Mouse (Mus musculus): ENCODE data around the gene Emilin2. TPM values are rescaled to one million over a fixed set of nuclear protein-coding genes. Genes with fewer than 3 reads are reported as not detected.

The Emilin2 gene
- polyA plus RNA-seq, 1 experiment from 2014 or later = 2.7 TPM

- no peaks in the 10 kb centered on the region for H3K36me3 ChIP-seq
- H3K4me1 ChIP-seq (replicated peaks) = peaks cover 3% of the 10 kb centered on the region; the same call in 1 of the 2 replicates
- no peaks in the 10 kb centered on the region for H3K27me3 ChIP-seq (replicated peaks)
- no peak overlapping the region for H3K9ac ChIP-seq
- 0 out of 2 replicates have a peak, but pooled peaks have one; percentile 13 for ATAC-seq
- 77% methylated on average over 14 of the region's 14 CpGs for WGBS
- no peak overlapping the region for H3K27ac ChIP-seq
- H3K9me3 ChIP-seq = no peaks in the 10 kb centered on the region
- H3K4me2 ChIP-seq (replicated peaks) = no peak overlapping the region
- no peak overlapping the region for H3K4me3 ChIP-seq (replicated peaks)
Observed at GRCm38 (mm10) chr17:71256068-71256615, 55.6 kb downstream of the Emilin2 start.

DNA sequence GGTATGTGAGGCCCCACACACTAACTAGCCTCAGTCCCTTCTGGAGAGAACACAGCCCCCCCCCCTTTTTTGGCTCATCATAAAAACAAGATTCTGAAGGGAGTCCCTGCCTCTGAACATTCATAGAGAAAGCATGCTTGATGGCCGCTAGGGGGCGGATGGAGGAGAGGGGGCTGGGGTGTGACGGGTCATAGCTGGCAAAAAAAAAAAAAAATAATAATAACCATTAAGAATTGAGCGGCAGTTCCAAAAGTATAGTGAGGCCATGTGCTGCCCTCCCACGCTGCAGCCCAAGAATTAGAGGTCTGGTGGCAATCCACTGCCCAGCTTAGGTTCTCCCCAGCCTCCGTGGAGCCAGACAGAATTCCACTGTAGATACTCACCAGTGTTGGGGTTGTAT, 57.0 kb downstream of the Emilin2 start:
- Histone ChIP-seq H3K4me3 (replicated peaks) (no peak overlapping the region), H3K27me3 (replicated peaks) (no peaks in the 10 kb centered on the region), H3K4me1 (replicated peaks) (peaks cover 1% of the 10 kb centered on the region; the same call in 1 of the 2 replicates), H3K4me2 (replicated peaks) (no peak overlapping the region), H3K27ac (no peak overlapping the region), H3K9ac (no peak overlapping the region), H3K9me3 (no peaks in the 10 kb centered on the region), H3K36me3 (no peaks in the 10 kb centered on the region)
- no peak for ATAC-seq
- WGBS = 48% methylated on average over 6 of the region's 6 CpGs

GRCm38 (mm10) chr17:71254106-71254505, 57.7 kb downstream of the Emilin2 start:
- 80% methylated on average over 5 of the region's 5 CpGs for WGBS
- H3K27ac ChIP-seq = no peak overlapping the region
- ATAC-seq = no peak

GRCm38 (mm10) chr17:71253391-71253790, 58.4 kb downstream of the Emilin2 start:
- WGBS = 87% methylated on average over 2 of the region's 2 CpGs
- Histone ChIP-seq H3K9ac (no peak overlapping the region), H3K27ac (no peak overlapping the region)

More at GRCm38 (mm10) chr17:71254106-71254505, 57.7 kb downstream of the Emilin2 start:
- no peak overlapping the region for H3K9ac ChIP-seq
- H3K27me3 ChIP-seq (replicated peaks) = no peaks in the 10 kb centered on the region
- H3K4me3 ChIP-seq (replicated peaks) = no peak overlapping the region
- H3K4me2 ChIP-seq (replicated peaks) = no peak overlapping the region
- H3K9me3 ChIP-seq = no peaks in the 10 kb centered on the region
- no peaks in the 10 kb centered on the region for H3K36me3 ChIP-seq
- H3K4me1 ChIP-seq (replicated peaks) = no peaks in the 10 kb centered on the region

GRCm38 (mm10) chr17:71252101-71252500, 59.7 kb downstream of the Emilin2 start:
- peaks cover 7% of the 10 kb centered on the region; the same call in 1 of the 2 replicates for H3K36me3 ChIP-seq
- no peak for ATAC-seq
- no peak overlapping the region for H3K9ac ChIP-seq
- no peak overlapping the region for H3K27ac ChIP-seq
- no peak overlapping the region for H3K4me2 ChIP-seq (replicated peaks)
- H3K4me1 ChIP-seq (replicated peaks) = no peaks in the 10 kb centered on the region
- H3K4me3 ChIP-seq (replicated peaks) = no peak overlapping the region
- no peaks in the 10 kb centered on the region for H3K27me3 ChIP-seq (replicated peaks)
- WGBS = 81% methylated on average over 9 of the region's 9 CpGs
- no peaks in the 10 kb centered on the region for H3K9me3 ChIP-seq

More at GRCm38 (mm10) chr17:71253391-71253790, 58.4 kb downstream of the Emilin2 start:
- H3K9me3 ChIP-seq = no peaks in the 10 kb centered on the region
- no peak overlapping the region for H3K4me3 ChIP-seq (replicated peaks)
- no peaks in the 10 kb centered on the region for H3K27me3 ChIP-seq (replicated peaks)
- H3K4me2 ChIP-seq (replicated peaks) = no peak overlapping the region
- no peak for ATAC-seq
- H3K4me1 ChIP-seq (replicated peaks) = no peaks in the 10 kb centered on the region
- no peaks in the 10 kb centered on the region for H3K36me3 ChIP-seq

DNA sequence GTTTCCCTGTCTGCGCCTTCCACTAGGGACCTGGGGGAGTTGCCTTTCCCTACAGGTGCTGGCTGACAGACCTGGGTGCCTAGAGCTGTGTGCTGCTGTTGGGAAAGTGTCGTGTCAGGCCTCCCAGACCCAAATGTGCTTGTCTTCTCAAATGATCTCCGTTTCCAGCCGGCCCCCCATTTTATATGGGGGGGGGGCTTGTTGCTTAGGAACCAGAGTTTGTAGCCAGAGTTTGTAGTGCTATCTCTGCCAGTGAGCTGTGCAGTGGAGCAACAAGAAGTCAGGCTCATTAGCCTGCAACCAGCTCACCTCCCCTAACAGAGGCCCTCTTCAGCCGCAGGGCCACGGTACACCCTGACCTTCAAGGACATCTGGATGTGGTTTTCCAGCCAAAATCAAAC, 60.2 kb downstream of the Emilin2 start:
- H3K27ac ChIP-seq = no peak overlapping the region
- ATAC-seq = 0 out of 2 replicates have a peak, but pooled peaks have one; percentile 20
- peaks cover 10% of the 10 kb centered on the region; the same call in 1 of the 2 replicates for H3K36me3 ChIP-seq
- no peak overlapping the region for H3K4me3 ChIP-seq (replicated peaks)
- no peaks in the 10 kb centered on the region for H3K27me3 ChIP-seq (replicated peaks)
- no peak overlapping the region for H3K4me2 ChIP-seq (replicated peaks)
- H3K9ac ChIP-seq = no peak overlapping the region
- 53% methylated on average over 6 of the region's 6 CpGs for whole genome bisulfite sequencing
- H3K9me3 ChIP-seq = no peaks in the 10 kb centered on the region
- no peaks in the 10 kb centered on the region for H3K4me1 ChIP-seq (replicated peaks)

DNA sequence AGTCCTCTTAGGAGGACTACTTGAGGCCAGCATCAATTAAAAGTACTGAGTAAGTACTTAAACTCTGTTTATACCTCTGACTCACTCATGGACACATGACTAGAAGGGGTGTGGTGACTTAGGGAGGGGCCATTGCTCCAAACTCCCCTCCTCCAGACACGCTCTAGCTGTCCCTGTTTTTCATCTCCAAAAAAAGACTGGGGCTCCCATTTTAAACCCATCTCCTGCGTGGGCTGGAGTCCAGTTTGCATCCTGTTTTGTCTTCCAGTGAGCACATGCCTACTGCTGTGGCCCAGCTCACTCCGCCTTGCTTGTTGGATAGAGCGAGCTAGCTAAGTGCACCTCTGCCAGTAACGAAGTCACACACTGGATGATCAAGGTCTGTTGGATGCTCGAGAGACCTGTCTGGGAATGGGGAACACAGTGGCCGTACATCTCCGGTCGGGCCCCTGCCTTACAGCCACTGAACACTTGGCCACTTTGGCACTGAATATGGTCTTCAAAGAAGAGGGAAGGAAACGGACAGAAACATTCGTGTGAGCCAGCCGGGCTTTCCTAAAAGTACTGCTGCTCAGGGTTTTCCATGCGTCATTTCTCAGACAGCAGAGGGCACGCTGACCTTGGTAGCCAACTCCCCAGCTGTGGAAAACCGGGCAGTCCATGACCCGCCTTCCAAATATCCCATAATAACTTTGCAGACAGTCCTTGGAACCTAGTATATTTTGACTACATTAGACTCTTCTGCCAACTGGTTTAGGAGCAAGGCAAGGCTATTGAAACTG, 60.8 kb downstream of the Emilin2 start:
- ATAC-seq = peak; percentile 62
- no peaks in the 10 kb centered on the region for H3K9me3 ChIP-seq
- H3K27me3 ChIP-seq (replicated peaks) = no peaks in the 10 kb centered on the region
- peaks cover 15% of the 10 kb centered on the region for H3K36me3 ChIP-seq
- H3K4me1 ChIP-seq (replicated peaks) = no peaks in the 10 kb centered on the region
- WGBS = 77% methylated on average over 16 of the region's 16 CpGs
- H3K27ac ChIP-seq = no peak overlapping the region
- H3K4me3 ChIP-seq (replicated peaks) = no peak overlapping the region
- H3K4me2 ChIP-seq (replicated peaks) = no peak overlapping the region
- no peak overlapping the region for H3K9ac ChIP-seq

GRCm38 (mm10) chr17:71250046-71250445, 61.7 kb downstream of the Emilin2 start:
- no peak overlapping the region for H3K27ac ChIP-seq
- no peaks in the 10 kb centered on the region for H3K9me3 ChIP-seq
- no peak overlapping the region for H3K4me3 ChIP-seq (replicated peaks)
- no peak for ATAC-seq
- H3K4me2 ChIP-seq (replicated peaks) = no peak overlapping the region
- no peaks in the 10 kb centered on the region for H3K27me3 ChIP-seq (replicated peaks)
- H3K36me3 ChIP-seq = peaks cover 18% of the 10 kb centered on the region
- 71% methylated on average over 2 of the region's 2 CpGs for WGBS
- no peak overlapping the region for H3K9ac ChIP-seq
- H3K4me1 ChIP-seq (replicated peaks) = no peaks in the 10 kb centered on the region

DNA sequence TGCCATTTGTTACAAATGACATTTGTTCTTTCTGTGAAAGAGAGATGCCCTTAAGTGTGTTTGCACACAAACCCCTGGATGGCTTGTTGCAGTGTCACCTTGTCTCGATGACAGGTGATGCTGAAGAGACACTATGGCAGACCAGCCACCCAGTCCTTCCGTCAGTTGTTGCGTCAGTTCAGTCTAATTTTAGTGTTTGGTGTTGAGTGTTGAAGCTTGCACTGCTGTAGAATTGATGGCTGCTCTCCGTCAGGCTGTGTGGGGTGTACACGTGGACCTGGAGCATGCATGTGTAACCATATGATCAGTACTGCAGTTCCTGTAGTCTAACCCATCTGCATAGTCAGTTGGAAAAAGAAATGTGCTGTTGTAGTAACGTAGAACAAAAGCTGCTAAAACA, 62.8 kb downstream of the Emilin2 start:
- no peak overlapping the region for H3K4me2 ChIP-seq (replicated peaks)
- no peak overlapping the region for H3K4me3 ChIP-seq (replicated peaks)
- no peaks in the 10 kb centered on the region for H3K27me3 ChIP-seq (replicated peaks)
- whole genome bisulfite sequencing = 91% methylated on average over 6 of the region's 6 CpGs
- no peaks in the 10 kb centered on the region for H3K4me1 ChIP-seq (replicated peaks)
- no peaks in the 10 kb centered on the region for H3K9me3 ChIP-seq
- no peak overlapping the region for H3K27ac ChIP-seq
- ATAC-seq = no peak
- no peak overlapping the region for H3K9ac ChIP-seq
- peaks cover 22% of the 10 kb centered on the region for H3K36me3 ChIP-seq

- no peak overlapping the region for H3K27ac ChIP-seq
- H3K4me2 ChIP-seq (replicated peaks) = no peak overlapping the region
- no peak for ATAC-seq
- H3K9me3 ChIP-seq = no peaks in the 10 kb centered on the region
- no peak overlapping the region for H3K9ac ChIP-seq
- no peaks in the 10 kb centered on the region for H3K4me1 ChIP-seq (replicated peaks)
- peaks cover 32% of the 10 kb centered on the region for H3K36me3 ChIP-seq
- H3K27me3 ChIP-seq (replicated peaks) = no peaks in the 10 kb centered on the region
- WGBS = 93% methylated on average over 4 of the region's 4 CpGs
- H3K4me3 ChIP-seq (replicated peaks) = no peak overlapping the region
Observed at GRCm38 (mm10) chr17:71246022-71246421, 65.8 kb downstream of the Emilin2 start.

- no peak for ATAC-seq
- H3K9ac ChIP-seq = no peak overlapping the region
- H3K4me2 ChIP-seq (replicated peaks) = no peak overlapping the region
- peaks cover 32% of the 10 kb centered on the region for H3K36me3 ChIP-seq
- H3K4me3 ChIP-seq (replicated peaks) = no peak overlapping the region
- H3K27me3 ChIP-seq (replicated peaks) = no peaks in the 10 kb centered on the region
- WGBS = 98% methylated on average over 15 of the region's 15 CpGs
- no peak overlapping the region for H3K27ac ChIP-seq
- H3K4me1 ChIP-seq (replicated peaks) = no peaks in the 10 kb centered on the region
- H3K9me3 ChIP-seq = no peaks in the 10 kb centered on the region
Observed at GRCm38 (mm10) chr17:71245133-71245532, 66.6 kb downstream of the Emilin2 start.

DNA sequence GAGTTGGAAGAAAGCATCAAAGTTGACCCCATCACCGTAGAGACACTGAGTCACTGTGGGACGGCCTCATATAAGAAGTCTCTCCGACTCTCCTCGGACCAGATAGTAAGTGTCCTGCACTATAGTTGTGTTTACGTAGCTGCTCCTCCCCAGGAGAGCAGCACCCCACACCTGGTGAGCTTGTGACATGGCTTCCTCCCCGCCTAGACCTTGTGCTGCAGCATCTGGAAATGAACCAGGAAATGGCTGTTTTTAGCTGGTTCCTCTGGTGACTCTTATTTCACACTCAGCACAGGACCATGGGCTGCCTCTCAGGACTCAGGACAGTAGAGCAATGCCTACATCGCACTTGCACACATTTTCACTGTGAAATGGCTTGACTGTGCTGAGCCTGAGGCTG, 69.1 kb downstream of the Emilin2 start:
- H3K27ac ChIP-seq = no peak overlapping the region
- peaks cover 35% of the 10 kb centered on the region for H3K36me3 ChIP-seq
- H3K4me1 ChIP-seq (replicated peaks) = no peaks in the 10 kb centered on the region
- no peaks in the 10 kb centered on the region for H3K9me3 ChIP-seq
- no peak for ATAC-seq
- 93% methylated on average over 7 of the region's 7 CpGs for WGBS
- no peak overlapping the region for H3K9ac ChIP-seq
- no peaks in the 10 kb centered on the region for H3K27me3 ChIP-seq (replicated peaks)
- H3K4me2 ChIP-seq (replicated peaks) = no peak overlapping the region
- H3K4me3 ChIP-seq (replicated peaks) = no peak overlapping the region

GRCm38 (mm10) chr17:71240811-71241210, 71.0 kb downstream of the Emilin2 start:
- Histone ChIP-seq H3K4me2 (replicated peaks) (no peak overlapping the region), H3K27me3 (replicated peaks) (no peaks in the 10 kb centered on the region), H3K27ac (no peak overlapping the region), H3K4me3 (replicated peaks) (no peak overlapping the region), H3K9me3 (no peaks in the 10 kb centered on the region), H3K9ac (no peak overlapping the region), H3K36me3 (peaks cover 22% of the 10 kb centered on the region), H3K4me1 (replicated peaks) (no peaks in the 10 kb centered on the region)
- whole genome bisulfite sequencing = 90% methylated on average over 9 of the region's 9 CpGs
- ATAC-seq = no peak
